Mouse (Mus musculus): Measurements from ENCODE around the gene Psmd2. TPM values are rescaled to one million over a fixed set of nuclear protein-coding genes. Genes with fewer than 3 reads are reported as not detected.

The Psmd2 gene
- total RNA-seq, 1 experiment from 2014 or later: 155 TPM

Other genes with a start within 250 kb of the Psmd2 start
- gene Abcc5, start 225.3 kb upstream of the Psmd2 start, total RNA-seq (2017): 65.5 to 91.9 TPM (median 76.3 TPM) in 3 replicates
- gene Eif2b5, start 152.8 kb upstream of the Psmd2 start, total RNA-seq (2017): 41.2 to 57.3 TPM (median 43.4 TPM) in 3 replicates
- gene Dvl3, start 134.7 kb upstream of the Psmd2 start, total RNA-seq (2017): 2.7 to 8.4 TPM (median 5.5 TPM) in 3 replicates
- gene Ap2m1, start 116.2 kb upstream of the Psmd2 start, total RNA-seq (2017): 128 to 192 TPM (median 148 TPM) in 3 replicates
- gene Abcf3, start 103.1 kb upstream of the Psmd2 start, total RNA-seq (2017): 56.4 to 86.6 TPM (median 76.3 TPM) in 3 replicates
- not detected in 3 replicates for gene Vwa5b2, start 62.2 kb upstream of the Psmd2 start, total RNA-seq (2017)
- gene Eef1akmt4, start 40.1 kb upstream of the Psmd2 start, total RNA-seq (2017): 2.4 to 3.1 TPM (median 2.5 TPM) in 3 replicates
- gene Gm49333, start 40.0 kb upstream of the Psmd2 start, total RNA-seq (2017): not detected in 3 replicates
- 4.3 to 11.9 TPM (median 5.5 TPM) in 3 replicates for gene Alg3, start 39.9 kb upstream of the Psmd2 start, total RNA-seq (2017)
- gene Camk2n2, start 30.4 kb upstream of the Psmd2 start, total RNA-seq (2017): 0.49 TPM in 1 of 3 replicates, not detected in the others
- gene Ece2, start 21.8 kb upstream of the Psmd2 start, total RNA-seq (2017): not detected in 3 replicates
- gene Eif4g1, start 16.7 kb downstream of the Psmd2 start, total RNA-seq (2017): 140 to 207 TPM (median 147 TPM) in 3 replicates
- 1.8 to 5.8 TPM (median 3.5 TPM) in 3 replicates for gene Fam131a, start 41.6 kb downstream of the Psmd2 start, total RNA-seq (2017)
- gene Polr2h, start 66.0 kb downstream of the Psmd2 start, total RNA-seq (2017): 20.0 to 31.9 TPM (median 24.4 TPM) in 3 replicates
- 0.68 TPM in 1 of 3 replicates, not detected in the others for gene Clcn2, start 66.1 kb downstream of the Psmd2 start, total RNA-seq (2017)
- gene Chrd, start 81.5 kb downstream of the Psmd2 start, total RNA-seq (2017): not detected in 3 replicates
- gene Thpo, start 82.9 kb downstream of the Psmd2 start, total RNA-seq (2017): not detected in 3 replicates

Data from monocyte, adult 5-6 weeks (primary cell).